Mouse (Mus musculus) kidney, embryonic 16.5 days (tissue): Measurements from ENCODE around the gene Tgfbrap1. TPM values are rescaled to one million over a fixed set of nuclear protein-coding genes. Genes with fewer than 3 reads are reported as not detected.

Experiments used
- ATAC-seq: fragments of 200-750 bp; cut with Nextera tagmentation; 2 replicates; pipeline ENCODE4 v1.8.0; 2017; ENCODE audit warnings: moderate TSS enrichment; ENCODE audit not compliant: low FRiP score, low TSS enrichment
- H3K27ac ChIP-seq: fragments of 300-500 bp; sonication (generic); 2 replicates; pipeline ENCODE4 v1.5.1; 2014; ENCODE audit warnings: low read length
- H3K27me3 ChIP-seq: fragments of 300-500 bp; sonication (generic); 2 replicates; pipeline ENCODE4 v1.6.1; 2014; ENCODE audit warnings: low read length, control low read depth, mixed read lengths; ENCODE audit not compliant: insufficient read depth
- H3K36me3 ChIP-seq: fragments of 300-500 bp; sonication (generic); 2 replicates; pipeline ENCODE4 v1.6.1; 2014; ENCODE audit warnings: low read length, control low read depth, mixed read lengths; ENCODE audit not compliant: insufficient read depth
- H3K4me1 ChIP-seq: fragments of 300-500 bp; sonication (generic); 2 replicates; pipeline ENCODE4 v1.6.1; 2014; ENCODE audit warnings: low read length, control low read depth, mixed read lengths; ENCODE audit not compliant: insufficient read depth
- H3K4me2 ChIP-seq: fragments of 300-500 bp; sonication (generic); replicated peaks from 2 replicates; pipeline ENCODE4 v1.6.1; 2014; ENCODE audit warnings: low read depth, low read length
- H3K4me3 ChIP-seq: fragments of 300-500 bp; sonication (generic); 2 replicates; pipeline ENCODE4 v1.5.1; 2014; ENCODE audit warnings: mild to moderate bottlenecking, low read length
- H3K9ac ChIP-seq: fragments of 300-500 bp; sonication (generic); replicated peaks from 2 replicates; pipeline ENCODE4 v1.6.1; 2014; ENCODE audit warnings: low read length
- H3K9me3 ChIP-seq: fragments of 300-500 bp; sonication (generic); 2 replicates; pipeline ENCODE4 v1.6.1; 2016; ENCODE audit warnings: low read length, control low read depth
- WGBS: fragments of 180-500 bp; shearing (Covaris S2); extraction: QIAGEN DNeasy Blood & Tissue Kit; methylation state at CpG from one replicate; pipeline ENCODE4 v1.1.7; 2014; 5-methylcytosine and 5-hydroxymethylcytosine counted together
- polyA plus RNA-seq: library from polyadenylated mRNA; unstranded; fragments of >200 nt; fragmentation: Nextera tagmentation; extraction: Ambion mirVana; gene quantifications from 2 replicates; pipeline ENCODE4 v1.2.1, GENCODE M21; 2015

Gene Tgfbrap1
- polyA plus RNA-seq, 1 experiment from 2014 or later = 10.8 TPM

DNA sequence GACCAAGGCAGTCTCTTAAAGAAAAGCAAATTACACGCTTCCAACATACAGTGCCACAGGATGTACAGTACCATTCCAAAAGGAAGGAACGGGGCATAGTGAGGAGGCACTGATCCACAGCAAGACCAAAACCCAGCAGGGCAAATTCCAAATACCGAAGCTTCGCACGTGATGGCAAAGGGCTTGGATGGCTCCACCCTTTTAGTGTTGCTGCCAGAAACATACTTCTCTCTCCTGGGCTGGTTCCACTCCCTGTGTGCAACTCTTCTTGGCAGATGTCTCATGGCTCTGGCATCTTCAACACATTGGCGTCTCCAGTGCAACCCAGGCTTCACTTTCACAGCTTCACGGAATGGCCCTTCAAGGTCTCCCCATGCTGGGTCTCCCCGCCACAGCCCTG, 19.0 kb upstream of the Tgfbrap1 start:
- Histone ChIP-seq H3K9ac (no peak overlapping the region), H3K4me3 (no peak overlapping the region), H3K27ac (no peak overlapping the region), H3K36me3 (peaks cover 67% of the 10 kb centered on the region), H3K27me3 (no peaks in the 10 kb centered on the region), H3K4me1 (no peaks in the 10 kb centered on the region), H3K9me3 (no peaks in the 10 kb centered on the region), H3K4me2 (no peak overlapping the region)
- WGBS = 93% methylated on average over 8 of the region's 8 CpGs
- no peak for ATAC-seq

DNA sequence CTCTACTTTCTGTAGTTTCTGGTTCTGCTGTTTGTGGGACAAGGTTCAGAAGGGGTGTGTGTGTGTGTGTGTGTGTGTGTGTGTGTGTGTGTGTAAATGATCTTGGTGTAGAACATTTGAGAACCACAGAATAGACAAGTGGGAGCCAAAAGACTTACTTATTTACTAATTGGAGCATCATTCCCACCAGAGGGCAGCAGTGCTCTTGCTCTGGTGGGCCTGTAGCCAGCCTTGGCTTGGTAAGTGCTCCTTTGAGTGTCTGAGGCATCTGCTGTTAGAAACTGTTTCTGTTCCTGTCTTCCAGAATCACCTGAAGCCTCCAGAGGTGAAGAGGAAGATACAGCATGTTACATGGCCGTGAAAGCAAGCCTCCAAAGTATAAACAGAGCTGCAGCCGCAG, 14.4 kb upstream of the Tgfbrap1 start:
- ATAC-seq = no peak

DNA sequence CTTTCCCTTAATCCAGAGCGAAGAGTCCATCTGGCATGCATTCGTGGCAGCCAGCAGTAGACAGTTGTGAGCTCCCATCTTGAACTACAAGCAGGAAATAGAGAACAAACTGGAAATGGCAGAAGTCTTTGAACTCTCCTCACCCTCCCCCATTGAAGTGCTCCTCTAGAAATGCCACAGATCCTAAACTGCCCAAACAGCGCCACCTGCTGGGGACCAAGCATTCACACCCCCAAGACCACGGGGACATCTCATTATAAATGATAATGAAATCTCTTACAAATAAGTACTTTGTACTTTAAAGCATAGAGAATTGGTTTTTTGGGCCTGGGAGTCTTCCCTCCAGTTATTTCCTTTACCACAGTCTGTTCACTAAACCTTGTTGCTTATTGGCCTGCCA, 12.1 kb upstream of the Tgfbrap1 start:
- no peak for ATAC-seq
- peaks cover 56% of the 10 kb centered on the region for H3K36me3 ChIP-seq
- WGBS = 49% methylated on average over 4 of the region's 4 CpGs
- H3K4me2 ChIP-seq = no peak overlapping the region
- no peaks in the 10 kb centered on the region for H3K4me1 ChIP-seq
- no peaks in the 10 kb centered on the region for H3K27me3 ChIP-seq
- no peaks in the 10 kb centered on the region for H3K9me3 ChIP-seq
- no peak overlapping the region for H3K9ac ChIP-seq
- no peak overlapping the region for H3K4me3 ChIP-seq
- H3K27ac ChIP-seq = no peak overlapping the region

More for the DNA sequence above, 14.4 kb upstream of the Tgfbrap1 start:
- WGBS = 89% methylated on average over 2 of the region's 2 CpGs
- no peak overlapping the region for H3K4me2 ChIP-seq
- H3K27ac ChIP-seq = no peak overlapping the region
- no peaks in the 10 kb centered on the region for H3K4me1 ChIP-seq
- no peak overlapping the region for H3K9ac ChIP-seq
- H3K4me3 ChIP-seq = no peak overlapping the region
- H3K36me3 ChIP-seq = peaks cover 65% of the 10 kb centered on the region
- H3K9me3 ChIP-seq = no peaks in the 10 kb centered on the region
- no peaks in the 10 kb centered on the region for H3K27me3 ChIP-seq

DNA sequence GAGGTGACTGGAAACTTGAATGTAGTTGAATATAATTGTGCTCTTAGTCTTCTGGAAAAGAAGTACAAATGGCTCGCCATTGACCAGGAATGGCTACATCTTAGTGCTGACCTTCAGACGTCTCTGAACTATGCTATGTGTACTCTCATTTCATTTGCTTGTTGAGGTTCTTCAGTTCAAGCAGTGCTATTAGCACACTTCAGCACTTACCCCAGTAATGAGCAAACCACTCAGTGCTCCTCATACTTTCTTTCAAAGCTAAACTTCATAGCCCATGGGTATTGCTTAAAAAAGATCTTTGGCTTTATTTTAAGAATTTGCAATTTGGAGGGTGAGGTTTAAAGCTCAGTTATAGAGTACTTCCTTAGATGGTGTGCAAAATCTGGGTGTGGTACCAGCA, 10.3 kb upstream of the Tgfbrap1 start:
- Histone ChIP-seq H3K4me1 (no peaks in the 10 kb centered on the region), H3K9me3 (no peaks in the 10 kb centered on the region), H3K4me2 (no peak overlapping the region), H3K36me3 (peaks cover 46% of the 10 kb centered on the region), H3K4me3 (no peak overlapping the region), H3K27ac (no peak overlapping the region), H3K9ac (no peak overlapping the region), H3K27me3 (no peaks in the 10 kb centered on the region)
- ATAC-seq = no peak
- 88% methylated on average over 2 of the region's 2 CpGs for WGBS

DNA sequence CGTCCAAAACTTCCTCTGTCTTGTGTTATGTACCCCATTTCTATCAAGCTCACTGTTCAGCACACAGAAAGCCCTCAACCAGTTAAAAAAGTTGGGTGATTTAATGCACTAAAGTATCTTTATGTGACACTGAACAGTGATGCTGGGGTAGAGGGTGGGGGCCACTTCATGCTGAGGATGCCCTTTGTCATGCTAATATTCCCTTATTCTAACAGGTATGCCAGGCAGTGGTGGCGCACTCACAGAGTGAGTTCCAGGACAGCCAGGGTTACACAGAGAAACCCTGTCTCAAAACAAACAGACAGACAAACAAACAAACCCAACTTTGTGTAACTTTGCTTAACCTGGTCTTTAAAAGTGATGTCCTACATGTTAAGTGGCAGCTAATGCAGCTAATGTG, 4.2 kb downstream of the Tgfbrap1 start:
- no peak overlapping the region for H3K4me3 ChIP-seq
- no peaks in the 10 kb centered on the region for H3K9me3 ChIP-seq
- no peak overlapping the region for H3K4me2 ChIP-seq
- H3K9ac ChIP-seq = no peak overlapping the region
- 89% methylated on average over 2 of the region's 2 CpGs for WGBS
- H3K36me3 ChIP-seq = 0 out of 2 replicates have a peak, but pooled peaks cover 4% of the 10 kb centered on the region
- H3K4me1 ChIP-seq = peaks cover 11% of the 10 kb centered on the region
- no peaks in the 10 kb centered on the region for H3K27me3 ChIP-seq
- ATAC-seq = no peak
- no peak overlapping the region for H3K27ac ChIP-seq

DNA sequence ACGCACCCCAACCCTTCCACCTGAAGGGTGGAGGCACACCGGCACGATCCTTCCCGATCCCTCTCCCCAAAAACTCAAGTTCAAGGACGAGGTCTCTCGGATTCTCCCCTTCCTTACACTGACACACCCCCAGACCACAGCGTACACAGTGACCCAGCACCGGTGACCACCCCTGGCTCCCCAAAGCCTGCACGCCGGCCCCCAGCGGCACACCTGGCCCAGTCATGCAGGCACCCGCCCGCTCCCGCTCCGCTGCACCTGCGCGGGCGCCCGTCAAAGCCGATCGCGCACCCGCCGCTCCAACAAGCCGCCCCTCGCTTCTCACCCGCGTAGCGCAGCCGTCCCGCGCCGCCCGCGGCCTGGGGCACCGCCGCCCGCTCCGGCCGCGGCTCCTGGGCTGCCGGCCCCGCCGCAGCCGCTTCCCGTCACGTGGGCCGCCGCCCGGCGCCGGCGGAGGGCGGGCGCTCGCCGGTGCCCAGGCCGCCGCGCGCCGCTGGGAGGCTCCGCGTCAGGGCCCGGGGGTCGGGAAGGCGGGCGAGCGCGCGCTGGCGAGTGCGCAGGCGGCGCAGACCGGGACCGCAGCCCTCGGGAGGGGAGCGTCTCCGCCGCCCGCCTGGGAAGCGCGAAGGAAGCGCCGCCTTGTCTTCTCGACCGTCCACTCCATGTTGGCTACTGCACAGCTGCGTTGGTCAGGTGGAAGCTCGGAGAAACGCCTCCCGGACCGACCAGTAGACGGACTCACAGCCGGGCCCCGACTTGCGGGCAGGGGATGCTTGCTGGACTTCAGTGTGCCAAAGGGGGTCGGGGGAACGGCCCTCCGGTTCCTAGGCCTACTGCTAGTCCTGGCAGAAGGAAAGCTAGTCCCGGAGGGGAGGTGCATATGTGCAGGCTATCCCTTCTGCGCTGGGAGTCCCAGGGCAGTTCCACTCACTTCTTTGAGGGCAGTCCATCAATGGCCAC, 6.1 kb downstream of the Tgfbrap1 start:
- 0 out of 2 replicates have a peak, but pooled peaks cover 4% of the 10 kb centered on the region for H3K36me3 ChIP-seq
- peak overlapping the region; percentile 84 for H3K4me2 ChIP-seq
- H3K4me3 ChIP-seq = peak overlapping the region; percentile 77
- H3K9me3 ChIP-seq = no peaks in the 10 kb centered on the region
- ATAC-seq = peak; percentile 83
- peaks cover 13% of the 10 kb centered on the region for H3K4me1 ChIP-seq
- WGBS = under 1% methylated on average over 84 of the region's 102 CpGs
- no peaks in the 10 kb centered on the region for H3K27me3 ChIP-seq
- H3K27ac ChIP-seq = peak overlapping the region; percentile 79
- H3K9ac ChIP-seq = peak overlapping the region; percentile 90

DNA sequence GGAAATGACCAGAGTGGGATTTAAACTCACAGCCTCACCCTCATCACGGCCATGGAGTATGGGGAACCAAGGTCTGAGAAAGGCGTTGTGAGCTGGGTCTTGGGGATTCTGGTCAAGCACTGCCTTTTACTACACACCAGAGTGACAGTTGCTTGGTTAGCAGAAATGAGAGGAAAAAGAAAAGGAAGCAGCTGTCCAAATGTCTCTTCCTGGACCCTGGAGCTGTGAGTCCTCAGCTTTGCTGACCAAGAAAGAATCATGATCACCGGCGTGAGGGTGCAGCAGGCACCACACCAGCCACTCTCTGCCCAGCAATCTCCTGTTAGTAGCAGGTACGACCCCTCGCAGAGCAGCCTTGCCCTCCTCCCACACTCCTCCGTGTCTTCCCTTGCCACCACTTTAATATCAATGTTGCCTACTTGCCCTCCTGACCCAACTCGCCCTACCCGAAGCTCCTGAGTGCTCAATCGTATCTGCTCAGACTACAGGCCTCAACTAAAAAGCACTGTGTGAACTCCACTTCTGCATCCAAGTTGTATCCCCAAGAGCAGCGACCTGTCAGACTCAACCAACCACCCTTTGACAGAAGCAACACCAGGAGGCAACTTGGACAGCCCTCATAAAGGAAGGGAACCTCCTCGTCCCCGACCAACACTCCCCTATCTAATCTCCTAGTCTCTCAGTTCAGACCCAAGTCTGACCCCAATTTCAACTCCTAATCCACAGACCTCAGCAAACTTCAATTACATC, 7.0 kb downstream of the Tgfbrap1 start:
- peak overlapping the region; percentile 90 for H3K9ac ChIP-seq
- WGBS = 33% methylated on average over 13 of the region's 13 CpGs
- no peaks in the 10 kb centered on the region for H3K9me3 ChIP-seq
- H3K4me1 ChIP-seq = peaks cover 14% of the 10 kb centered on the region
- H3K27ac ChIP-seq = no peak overlapping the region; the same call in 1 of the 2 replicates
- 0 out of 2 replicates have a peak, but pooled peaks cover 4% of the 10 kb centered on the region for H3K36me3 ChIP-seq
- ATAC-seq = 0 out of 2 replicates have a peak, but pooled peaks have one; percentile 25
- H3K27me3 ChIP-seq = no peaks in the 10 kb centered on the region
- peak overlapping the region; percentile 77 for H3K4me3 ChIP-seq
- H3K4me2 ChIP-seq = peak overlapping the region; percentile 84

DNA sequence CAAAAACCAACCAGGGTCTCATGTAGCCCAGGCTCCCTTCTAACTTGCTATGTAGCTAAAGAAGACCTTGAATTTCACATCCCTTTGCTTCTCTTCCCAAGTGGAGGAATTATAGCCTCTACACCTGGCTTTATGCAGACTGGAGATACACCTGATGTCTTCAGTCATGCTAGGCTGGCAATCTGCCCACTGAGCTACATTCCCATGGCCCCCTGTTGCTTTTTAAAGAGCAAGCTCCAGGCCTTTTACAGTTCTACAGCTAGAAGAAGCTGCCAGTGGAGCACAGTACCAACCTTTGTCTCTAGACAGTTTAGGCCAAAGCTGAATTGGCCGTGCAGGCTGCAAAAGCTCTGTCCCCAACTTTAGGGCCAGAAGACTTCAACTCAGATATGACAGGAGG, 8.0 kb downstream of the Tgfbrap1 start:
- H3K9me3 ChIP-seq = no peaks in the 10 kb centered on the region
- H3K36me3 ChIP-seq = 0 out of 2 replicates have a peak, but pooled peaks cover 2% of the 10 kb centered on the region
- no peak overlapping the region for H3K4me2 ChIP-seq
- H3K4me3 ChIP-seq = no peak overlapping the region
- H3K4me1 ChIP-seq = peaks cover 14% of the 10 kb centered on the region
- no peak overlapping the region for H3K9ac ChIP-seq
- no peak for ATAC-seq
- H3K27ac ChIP-seq = no peak overlapping the region
- WGBS = 90% methylated on average over 1 of the region's 1 CpGs
- no peaks in the 10 kb centered on the region for H3K27me3 ChIP-seq

DNA sequence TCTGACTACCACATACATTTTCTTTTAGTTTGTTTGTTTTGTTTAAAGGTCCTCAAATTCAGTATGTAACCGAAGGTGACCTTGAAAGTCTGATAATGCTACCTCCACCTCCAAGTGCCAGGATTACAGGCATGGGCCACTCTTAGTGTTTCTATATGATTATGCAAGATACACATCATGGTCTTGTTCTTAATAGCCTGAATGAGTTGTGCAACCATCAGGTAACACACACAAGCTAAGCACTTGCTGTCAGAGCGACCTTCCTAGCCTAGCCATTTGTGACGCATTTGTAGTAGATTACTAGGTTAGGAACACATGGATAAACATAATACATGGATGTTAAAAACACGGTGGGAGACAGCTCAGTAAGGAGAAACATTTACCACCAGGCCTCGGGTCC, 15.5 kb downstream of the Tgfbrap1 start:
- Histone ChIP-seq H3K4me1 (peaks cover 5% of the 10 kb centered on the region; the same call in 1 of the 2 replicates), H3K36me3 (0 out of 2 replicates have a peak, but pooled peaks cover 3% of the 10 kb centered on the region), H3K4me2 (no peak overlapping the region), H3K27ac (no peak overlapping the region), H3K4me3 (no peak overlapping the region), H3K27me3 (no peaks in the 10 kb centered on the region), H3K9ac (no peak overlapping the region), H3K9me3 (no peaks in the 10 kb centered on the region)
- WGBS = 83% methylated on average over 5 of the region's 5 CpGs
- ATAC-seq = no peak
